Mouse (Mus musculus): ENCODE measurements around the gene Rusc2.

GRCm38 (mm10) chr4:43380951-43381350, 828 bp upstream of the Rusc2 start:
- TF ChIP-seq EP300 (optimal IDR thresholded peaks at IDR 0.05) = no peak
- TF ChIP-seq CTCF (IDR thresholded peaks at IDR 0.05; ENCODE audit: low read depth) = no peak

Data from stomach, postnatal 0 days (tissue).